Mouse (Mus musculus) thymus, adult 2 months (tissue): ENCODE data around the gene Kdm4b. TPM values are rescaled to one million over a fixed set of nuclear protein-coding genes. Genes with fewer than 3 reads are reported as not detected.
A peak's percentile ranks its signal among the peaks of the same experiment; 100 is the strongest.

Source experiments
- DNase-seq: peaks from one replicate; pipeline ENCODE4 v3.0.0; 2021
- H3K27ac ChIP-seq: fragments of 200-500 bp; 2 replicates; pipeline ENCODE4 v1.5.1; 2012; ENCODE audit warnings: low read length, control low read depth; ENCODE audit not compliant: control insufficient read depth, insufficient read depth
- H3K27me3 ChIP-seq: fragments of 200-500 bp; 2 replicates; pipeline ENCODE4 v1.6.1; 2012; ENCODE audit warnings: mild to moderate bottlenecking, low read length, moderate library complexity, mixed read lengths; ENCODE audit not compliant: control insufficient read depth, insufficient read depth
- H3K36me3 ChIP-seq: fragments of 200-500 bp; 2 replicates; pipeline ENCODE4 v1.6.1; 2012; ENCODE audit warnings: mild to moderate bottlenecking, low read length, moderate library complexity; ENCODE audit not compliant: control insufficient read depth, insufficient read depth
- H3K4me1 ChIP-seq: fragments of 200-500 bp; replicated peaks from 2 replicates; pipeline ENCODE4 v1.6.1; 2012; ENCODE audit warnings: low read length; ENCODE audit not compliant: control insufficient read depth, insufficient read depth
- H3K4me3 ChIP-seq: fragments of 200-500 bp; 2 replicates; pipeline ENCODE4 v1.5.1; 2012; ENCODE audit warnings: mild to moderate bottlenecking, low read length, control low read depth, moderate library complexity; ENCODE audit not compliant: control insufficient read depth, insufficient read depth
- CTCF ChIP-seq: fragments of 200-500 bp; IDR thresholded peaks from 2 replicates; pipeline ENCODE4 v1.5.1; 2012; ENCODE audit warnings: mild to moderate bottlenecking, control low read depth, low read length, moderate library complexity, borderline replicate concordance; ENCODE audit not compliant: control insufficient read depth, poor library complexity, insufficient read depth; ENCODE audit errors: extremely low read depth
- POLR2A ChIP-seq: fragments of 200-500 bp; IDR thresholded peaks from 2 replicates; pipeline ENCODE4 v1.6.1; 2012; ENCODE audit warnings: mild to moderate bottlenecking, low read length, control low read depth, moderate library complexity; ENCODE audit not compliant: control insufficient read depth, poor library complexity, insufficient read depth; ENCODE audit errors: extremely low read depth
- WGBS: fragments of 180-500 bp; shearing (Covaris S2); methylation state at CpG from one replicate; pipeline ENCODE4 v1.1.7; 2018; 5-methylcytosine and 5-hydroxymethylcytosine counted together
- polyA plus RNA-seq: library from polyadenylated mRNA; depleted of rRNA; stranded (reverse); fragments of >200 nt; gene quantifications from 2 replicates; pipeline ENCODE4 v1.2.3, GENCODE M21; 2012

Gene Kdm4b
- polyA plus RNA-seq, 1 experiment = 94.1 TPM

DNA sequence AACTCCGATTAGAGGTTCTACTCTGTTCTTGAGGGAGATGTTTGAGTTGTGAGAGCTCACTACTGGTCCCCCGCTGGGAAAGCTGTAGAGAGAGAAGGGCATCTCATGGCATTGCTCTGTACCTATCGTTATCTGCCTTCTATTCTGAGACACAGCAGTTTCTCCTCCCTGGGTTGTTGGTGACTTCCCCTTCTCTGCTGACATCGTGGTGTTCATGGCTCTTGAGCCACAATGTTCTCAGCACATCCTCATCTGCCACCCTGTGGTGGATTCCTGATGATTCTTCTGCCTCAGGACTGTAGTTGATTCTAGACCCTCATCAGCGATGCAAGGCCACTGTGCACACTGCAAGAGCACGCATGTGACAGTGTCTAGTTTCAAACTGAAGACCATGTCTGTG, 11.9 kb downstream of the Kdm4b start:
- Histone ChIP-seq H3K4me1 (peaks cover 11% of the 10 kb centered on the region), H3K36me3 (no peaks in the 10 kb centered on the region), H3K27me3 (no peaks in the 10 kb centered on the region), H3K27ac (no peak overlapping the region), H3K4me3 (no peak overlapping the region)
- TF ChIP-seq POLR2A (no peak), CTCF (no peak)
- WGBS = 55% methylated on average over 6 of the region's 6 CpGs
- DNase-seq = no peak

DNA sequence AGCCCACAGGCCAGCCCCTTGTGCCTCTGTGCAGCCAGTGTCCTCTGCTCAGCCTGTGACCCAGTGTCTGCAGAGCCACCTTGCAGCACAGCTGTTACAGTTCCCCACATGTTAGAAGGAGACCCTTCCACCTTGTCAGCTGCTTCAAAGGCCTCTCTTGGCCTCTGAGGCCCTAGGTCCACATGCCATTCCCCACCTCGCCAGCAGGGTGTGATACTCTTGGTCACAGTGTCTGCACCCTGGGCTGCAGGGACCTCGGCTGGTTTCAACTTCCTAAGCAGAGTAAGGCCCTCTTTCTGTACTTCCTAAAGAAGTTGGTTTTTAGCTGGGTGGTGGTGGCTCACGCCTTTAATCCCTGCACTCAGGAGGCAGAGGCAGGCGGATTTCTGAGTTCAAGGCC, 13.0 kb downstream of the Kdm4b start:
- H3K27me3 ChIP-seq = no peaks in the 10 kb centered on the region
- WGBS = 59% methylated on average over 4 of the region's 4 CpGs
- peaks cover 11% of the 10 kb centered on the region for H3K4me1 ChIP-seq
- H3K4me3 ChIP-seq = no peak overlapping the region
- H3K36me3 ChIP-seq = no peaks in the 10 kb centered on the region
- peak; percentile 73 for DNase-seq
- no peak overlapping the region for H3K27ac ChIP-seq
- TF ChIP-seq CTCF = peak; percentile 72; the same call in 1 of the 2 replicates
- no peak for TF ChIP-seq POLR2A

DNA sequence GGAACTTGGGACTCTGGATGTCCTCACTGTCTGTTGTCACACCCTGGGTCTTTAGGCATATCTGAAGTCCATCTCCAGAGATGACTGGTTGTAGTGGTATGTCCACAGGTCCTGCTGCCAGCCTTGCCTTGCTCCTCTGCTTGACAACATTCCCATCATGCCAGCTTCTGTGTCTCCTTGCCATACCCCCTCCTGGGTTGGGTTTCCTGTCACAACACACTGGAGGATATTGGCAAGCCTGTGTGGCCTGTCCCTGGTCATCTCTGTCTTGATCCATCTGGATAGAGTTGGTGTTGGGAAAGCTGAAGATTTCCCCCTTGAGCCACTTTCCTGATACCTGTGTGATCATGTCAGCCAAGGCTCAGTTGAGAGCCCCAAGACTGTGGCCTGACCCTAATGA, 14.9 kb downstream of the Kdm4b start:
- no peak for TF ChIP-seq CTCF
- TF ChIP-seq POLR2A = no peak
- no peaks in the 10 kb centered on the region for H3K36me3 ChIP-seq
- H3K27me3 ChIP-seq = no peaks in the 10 kb centered on the region
- no peak overlapping the region for H3K4me3 ChIP-seq
- no peak for DNase-seq
- no peak overlapping the region for H3K27ac ChIP-seq
- H3K4me1 ChIP-seq = peaks cover 11% of the 10 kb centered on the region

DNA sequence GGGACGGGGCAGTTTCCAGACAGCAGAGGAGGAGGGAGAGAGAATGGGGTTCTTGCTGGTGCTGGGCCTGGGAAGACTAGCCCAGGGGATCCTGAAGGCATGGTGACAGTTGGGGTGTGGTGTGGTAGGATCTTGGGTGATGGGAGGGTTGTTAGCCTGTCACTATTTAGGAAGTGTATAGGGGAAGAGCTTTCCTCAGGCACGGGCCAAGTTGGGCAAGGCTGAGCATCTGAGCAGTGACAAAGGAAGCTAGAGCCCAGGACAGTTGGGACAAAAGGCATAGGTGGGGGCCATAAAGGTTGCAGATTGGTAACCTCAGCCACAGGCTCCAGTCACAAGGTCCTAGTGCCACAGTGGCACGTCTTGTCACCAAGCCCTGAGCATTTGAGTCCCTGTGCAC, 17.6 kb downstream of the Kdm4b start:
- Histone ChIP-seq H3K27me3 (no peaks in the 10 kb centered on the region), H3K4me1 (peaks cover 8% of the 10 kb centered on the region), H3K36me3 (no peaks in the 10 kb centered on the region), H3K27ac (no peak overlapping the region), H3K4me3 (no peak overlapping the region)
- TF ChIP-seq CTCF (no peak), POLR2A (no peak)
- 83% methylated on average over 3 of the region's 3 CpGs for WGBS
- no peak for DNase-seq

DNA sequence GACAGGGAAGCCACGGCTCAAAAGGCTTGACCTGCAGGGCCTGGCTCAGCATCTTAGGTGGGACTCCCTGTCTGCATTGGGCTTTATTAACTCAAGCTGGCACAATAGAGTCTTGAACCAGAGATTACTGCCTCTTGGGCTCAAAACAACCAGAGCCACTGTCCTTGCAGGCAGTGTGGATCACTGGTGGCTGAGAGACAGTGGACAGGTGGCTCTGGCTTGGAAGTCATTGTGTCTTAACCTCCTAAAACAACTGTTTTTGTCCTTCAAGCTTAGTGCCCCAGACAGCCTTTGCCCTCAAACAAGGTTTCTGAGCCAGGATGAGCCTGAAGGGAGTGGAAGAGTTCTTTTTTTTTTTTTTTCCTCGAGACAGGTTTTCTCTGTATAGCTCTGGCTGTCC, 19.5 kb downstream of the Kdm4b start:
- no peak for DNase-seq
- WGBS = 85% methylated on average over 2 of the region's 2 CpGs
- Histone ChIP-seq H3K27me3 (no peaks in the 10 kb centered on the region), H3K27ac (no peak overlapping the region), H3K4me3 (no peak overlapping the region), H3K4me1 (peaks cover 8% of the 10 kb centered on the region), H3K36me3 (no peaks in the 10 kb centered on the region)
- no peak for TF ChIP-seq POLR2A
- no peak for TF ChIP-seq CTCF

DNA sequence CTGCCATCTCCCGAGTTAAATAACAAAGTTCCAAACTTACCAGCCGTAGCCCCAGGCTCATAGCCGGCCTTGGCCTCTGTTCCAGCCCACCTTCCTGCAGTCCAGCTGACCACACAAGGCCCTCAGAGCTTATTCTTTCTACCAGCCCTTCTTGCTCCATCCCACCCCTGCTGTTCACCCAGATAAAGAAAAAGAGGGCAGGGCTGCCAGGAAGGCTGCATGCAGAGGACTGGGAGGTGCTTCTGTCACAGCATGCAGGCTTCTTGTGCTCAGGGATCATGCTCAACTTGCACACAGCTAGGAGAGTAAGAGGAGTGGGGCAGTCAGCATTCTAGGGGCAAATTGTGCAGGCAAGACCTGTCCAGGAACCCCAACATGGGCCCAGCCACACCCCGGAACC, 22.3 kb downstream of the Kdm4b start:
- Histone ChIP-seq H3K27ac (no peak overlapping the region), H3K4me1 (no peaks in the 10 kb centered on the region), H3K36me3 (peaks cover 9% of the 10 kb centered on the region), H3K27me3 (no peaks in the 10 kb centered on the region), H3K4me3 (no peak overlapping the region)
- DNase-seq = no peak
- TF ChIP-seq POLR2A (no peak), CTCF (no peak)
- 97% methylated on average over 4 of the region's 4 CpGs for WGBS

DNA sequence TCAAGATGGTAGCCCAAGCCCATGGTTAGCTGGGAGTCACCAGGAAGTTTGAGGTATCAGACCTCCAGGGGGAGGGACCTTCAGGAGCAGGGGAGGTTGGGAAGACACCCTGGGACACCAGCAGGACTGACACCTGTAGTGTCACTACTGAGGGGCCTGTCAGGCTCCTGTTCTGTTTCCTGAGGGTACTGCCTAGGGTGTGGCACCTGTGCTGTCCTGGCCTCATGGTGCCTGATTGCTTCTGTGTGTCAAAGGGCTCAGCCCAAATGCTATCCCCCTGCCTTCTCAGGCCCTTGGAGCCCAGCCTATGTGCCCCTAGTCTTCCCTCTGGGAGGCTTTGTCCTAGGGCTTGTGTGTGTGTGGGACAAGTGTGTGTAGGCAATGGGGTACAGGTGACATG, 22.7 kb downstream of the Kdm4b start:
- H3K36me3 ChIP-seq = peaks cover 13% of the 10 kb centered on the region
- no peaks in the 10 kb centered on the region for H3K4me1 ChIP-seq
- no peak overlapping the region for H3K4me3 ChIP-seq

More for the DNA sequence above, 22.7 kb downstream of the Kdm4b start:
- DNase-seq = no peak
- Histone ChIP-seq H3K27ac (no peak overlapping the region), H3K27me3 (no peaks in the 10 kb centered on the region)
- TF ChIP-seq CTCF = no peak
